Mouse (Mus musculus) ES-Bruce4 (cell line): ENCODE measurements around the gene Hspd1.

ENCODE experiments used
- CTCF ChIP-seq: IDR thresholded peaks from one replicate; pipeline ENCODE4 v1.8.1; 2011; ENCODE audit warnings: low read depth, low read length
- EP300 ChIP-seq: IDR thresholded peaks from 2 replicates; pipeline ENCODE4 v1.6.1; 2011; ENCODE audit warnings: low read depth, low read length; ENCODE audit not compliant: insufficient read depth

DNA sequence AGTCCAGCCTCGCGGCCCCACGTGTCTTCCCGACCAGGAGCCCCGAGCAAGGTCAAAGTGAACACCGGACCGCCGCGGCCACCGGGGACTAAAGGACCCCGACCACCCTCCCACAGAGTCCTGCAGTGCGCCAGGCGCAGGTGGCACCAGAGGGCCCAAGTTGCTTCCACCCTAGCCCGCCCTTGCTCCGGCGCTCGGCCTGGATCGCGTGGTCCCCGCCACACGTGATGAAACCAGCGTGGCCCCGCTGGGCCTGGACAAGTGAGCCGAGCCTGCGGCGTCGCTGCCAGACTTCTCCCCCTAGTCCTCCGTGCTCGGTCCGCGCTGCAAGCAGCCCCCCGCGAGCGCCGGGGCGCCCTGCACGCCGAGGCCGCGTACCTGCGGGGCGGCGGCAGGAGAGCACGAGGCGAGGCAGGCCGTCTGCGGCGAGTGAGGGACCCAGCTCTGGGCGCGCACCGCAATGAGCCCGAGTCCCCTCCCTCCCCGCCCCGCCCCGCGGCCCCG is 590 bp downstream of the Hspd1 start:
- TF ChIP-seq CTCF (no peak), EP300 (0 out of 2 replicates have a peak, but pooled peaks have one; percentile 6)
